Mouse (Mus musculus) ovary, postnatal 10 days (tissue): ENCODE data around the gene Paox.
A peak's percentile ranks its signal among the peaks of the same experiment; 100 is the strongest.
"Not testable (repeated sequence)": the region's sequence is repeated elsewhere in the genome, so short reads cannot be mapped to it uniquely, and the experiment has no call there.

Experiments used
- DNase-seq: peaks from one replicate; pipeline ENCODE4 v3.0.0; 2022; ENCODE audit warnings: low spot score

Paox gene

GRCm38 (mm10) chr7:140121338-140121910, 5.8 kb downstream of the Paox start:
- DNase-seq: no peak

GRCm38 (mm10) chr7:140122765-140123164, 7.2 kb downstream of the Paox start:
- no peak for DNase-seq

- DNase-seq: no peak
Observed at GRCm38 (mm10) chr7:140124382-140124781, 8.8 kb downstream of the Paox start.

GRCm38 (mm10) chr7:140125278-140126021, 9.9 kb downstream of the Paox start:
- DNase-seq: peak; percentile 81

GRCm38 (mm10) chr7:140126022-140126350, 10.4 kb downstream of the Paox start:
- no peak for DNase-seq

- no peak for DNase-seq
Observed at GRCm38 (mm10) chr7:140126934-140127333, 11.3 kb downstream of the Paox start.

- no peak for DNase-seq
Observed at GRCm38 (mm10) chr7:140127911-140128310, 12.3 kb downstream of the Paox start.

- not testable (repeated sequence) for DNase-seq
Observed at GRCm38 (mm10) chr7:140132184-140132583, 16.6 kb downstream of the Paox start.

- not testable (repeated sequence) for DNase-seq
Observed at GRCm38 (mm10) chr7:140134033-140134432, 18.4 kb downstream of the Paox start.

GRCm38 (mm10) chr7:140135106-140135770, 19.6 kb downstream of the Paox start:
- no peak for DNase-seq

- DNase-seq: peak; percentile 97
Observed at GRCm38 (mm10) chr7:140137135-140138020, 21.8 kb downstream of the Paox start, which contains the start of gene Mtg1. Mtg1 (plus strand) TSS chr7:140137564.

GRCm38 (mm10) chr7:140138021-140138310, 22.4 kb downstream of the Paox start:
- no peak for DNase-seq

- no peak for DNase-seq
Observed at GRCm38 (mm10) chr7:140141350-140141749, 25.8 kb downstream of the Paox start.

- no peak for DNase-seq
Observed at GRCm38 (mm10) chr7:140144550-140144949, 29.0 kb downstream of the Paox start.

GRCm38 (mm10) chr7:140153383-140153782, 37.8 kb downstream of the Paox start:
- DNase-seq: no peak

GRCm38 (mm10) chr7:140153829-140154217, 38.2 kb downstream of the Paox start:
- no peak for DNase-seq

- DNase-seq: no peak
Observed at GRCm38 (mm10) chr7:140154218-140154927, 38.8 kb downstream of the Paox start, which contains the start of gene Sprn. Sprn (minus strand) TSS chr7:140154877.

GRCm38 (mm10) chr7:140160363-140160762, 44.8 kb downstream of the Paox start:
- no peak for DNase-seq

GRCm38 (mm10) chr7:140164664-140165063, 49.1 kb downstream of the Paox start, which contains the start of gene Olfr522:
Olfr522 (minus strand) TSS chr7:140164764.
- no peak for DNase-seq

- no peak for DNase-seq
Observed at GRCm38 (mm10) chr7:140167950-140168349, 52.4 kb downstream of the Paox start.

GRCm38 (mm10) chr7:140169386-140169785, 53.8 kb downstream of the Paox start:
- no peak for DNase-seq

- DNase-seq: no peak
Observed at GRCm38 (mm10) chr7:140170863-140171262, 55.3 kb downstream of the Paox start.
